Mouse (Mus musculus): ENCODE measurements around the gene Wdr95. TPM values are rescaled to one million over a fixed set of nuclear protein-coding genes. Genes with fewer than 3 reads are reported as not detected.

Gene Wdr95
- polyA plus RNA-seq, 1 experiment from 2014 or later = 0.36 TPM

GRCm38 (mm10) chr5:149582642-149583262 is 54.3 kb downstream of the Wdr95 start:
- no peak for DNase-seq (ENCODE audit: low spot score)
- no peak for ATAC-seq
- TF ChIP-seq EP300 (IDR thresholded peaks at IDR 0.05) (0 out of 2 replicates have a peak, but pooled peaks have one; percentile 22), CTCF (IDR thresholded peaks at IDR 0.05) (no peak)
- Histone ChIP-seq H3K4me3 (ENCODE audit: low read depth, low read length) (no peak overlapping the region), H3K27ac (ENCODE audit: low read length) (no peak overlapping the region), H3K4me2 (replicated peaks; ENCODE audit: low read depth, low read length) (no peak overlapping the region), H3K4me1 (ENCODE audit: insufficient read depth, low read depth, low read length) (0 out of 2 replicates have a peak, but pooled peaks cover 3% of the 10 kb centered on the region), H3K9ac (replicated peaks; ENCODE audit: low read depth) (no peak overlapping the region), H3K9me3 (ENCODE audit: low read length) (no peaks in the 10 kb centered on the region), H3K36me3 (ENCODE audit: insufficient read depth, low read length) (no peaks in the 10 kb centered on the region), H3K27me3 (replicated peaks; ENCODE audit: insufficient read depth, low read length) (no peaks in the 10 kb centered on the region)
- 51% methylated on average over 5 of the region's 5 CpGs for WGBS

GRCm38 (mm10) chr5:149583507-149583906 is 55.0 kb downstream of the Wdr95 start:
- TF ChIP-seq EP300 (IDR thresholded peaks at IDR 0.05) = no peak
- TF ChIP-seq CTCF (IDR thresholded peaks at IDR 0.05) = no peak
- Histone ChIP-seq H3K27ac (ENCODE audit: low read length) (no peak overlapping the region), H3K4me3 (ENCODE audit: low read depth, low read length) (no peak overlapping the region), H3K4me2 (replicated peaks; ENCODE audit: low read depth, low read length) (no peak overlapping the region), H3K4me1 (ENCODE audit: insufficient read depth, low read depth, low read length) (0 out of 2 replicates have a peak, but pooled peaks cover 3% of the 10 kb centered on the region), H3K9me3 (ENCODE audit: low read length) (no peaks in the 10 kb centered on the region), H3K36me3 (ENCODE audit: insufficient read depth, low read length) (no peaks in the 10 kb centered on the region), H3K9ac (replicated peaks; ENCODE audit: low read depth) (no peak overlapping the region), H3K27me3 (replicated peaks; ENCODE audit: insufficient read depth, low read length) (no peaks in the 10 kb centered on the region)
- DNase-seq (ENCODE audit: low spot score) (no peak), ATAC-seq (no peak)
- 27% methylated on average over 8 of the region's 8 CpGs for WGBS

DNA sequence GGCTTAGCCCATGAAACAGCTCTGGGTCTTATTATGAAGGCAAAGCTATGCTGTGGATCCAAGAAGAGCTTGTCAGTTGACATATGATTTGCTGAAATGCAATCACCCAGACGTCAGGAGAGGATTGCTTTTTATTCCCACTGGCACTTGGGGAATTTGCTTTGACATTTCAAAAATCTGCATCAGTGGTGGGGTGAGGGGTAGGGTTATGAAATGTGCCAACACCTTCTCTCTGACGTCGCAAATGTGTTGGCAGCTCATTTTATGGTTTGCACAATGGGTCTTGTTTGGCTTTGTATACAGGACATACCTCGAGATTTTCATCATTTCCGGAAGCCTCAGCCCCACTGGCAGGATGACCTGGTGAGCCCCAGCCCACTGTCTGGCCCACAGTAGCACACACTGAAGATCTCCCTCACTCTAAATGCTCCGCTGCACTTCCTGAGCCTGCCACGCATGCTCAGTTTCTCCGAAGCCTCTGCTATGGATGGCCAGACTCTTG is 55.7 kb downstream of the Wdr95 start:
- Histone ChIP-seq H3K27me3 (replicated peaks; ENCODE audit: insufficient read depth, low read length) (no peaks in the 10 kb centered on the region), H3K9me3 (ENCODE audit: low read length) (no peaks in the 10 kb centered on the region), H3K4me2 (replicated peaks; ENCODE audit: low read depth, low read length) (no peak overlapping the region), H3K36me3 (ENCODE audit: insufficient read depth, low read length) (no peaks in the 10 kb centered on the region), H3K9ac (replicated peaks; ENCODE audit: low read depth) (no peak overlapping the region), H3K27ac (ENCODE audit: low read length) (peak overlapping the region; percentile 52), H3K4me3 (ENCODE audit: low read depth, low read length) (no peak overlapping the region), H3K4me1 (ENCODE audit: insufficient read depth, low read depth, low read length) (0 out of 2 replicates have a peak, but pooled peaks cover 3% of the 10 kb centered on the region)
- TF ChIP-seq EP300 (IDR thresholded peaks at IDR 0.05) (peak; percentile 99), CTCF (IDR thresholded peaks at IDR 0.05) (no peak)
- ATAC-seq (peak; percentile 93), DNase-seq (ENCODE audit: low spot score) (peak; percentile 89)
- 27% methylated on average over 8 of the region's 8 CpGs for WGBS

DNA sequence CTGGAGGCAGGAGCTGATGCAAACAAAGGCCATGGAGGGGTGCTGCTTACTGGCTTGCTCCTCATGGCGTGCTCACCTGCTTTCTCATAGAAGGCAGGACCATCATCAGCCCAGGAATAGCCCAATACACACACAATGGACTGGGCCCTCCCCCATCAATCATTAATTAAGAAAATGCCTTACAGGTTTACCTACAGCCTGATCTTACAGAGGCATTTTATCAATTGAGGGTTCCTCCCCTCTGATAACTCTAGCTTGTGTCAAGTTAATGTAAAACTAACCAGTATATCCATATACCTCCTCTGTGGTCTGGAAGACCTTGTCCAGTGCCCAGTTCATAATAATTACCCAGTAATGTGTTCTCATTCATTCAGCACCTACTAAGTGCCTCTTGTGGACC is 56.8 kb downstream of the Wdr95 start:
- Histone ChIP-seq H3K4me1 (ENCODE audit: insufficient read depth, low read depth, low read length) (0 out of 2 replicates have a peak, but pooled peaks cover 3% of the 10 kb centered on the region), H3K4me2 (replicated peaks; ENCODE audit: low read depth, low read length) (no peak overlapping the region), H3K4me3 (ENCODE audit: low read depth, low read length) (no peak overlapping the region), H3K27me3 (replicated peaks; ENCODE audit: insufficient read depth, low read length) (no peaks in the 10 kb centered on the region), H3K9me3 (ENCODE audit: low read length) (no peaks in the 10 kb centered on the region), H3K36me3 (ENCODE audit: insufficient read depth, low read length) (no peaks in the 10 kb centered on the region), H3K27ac (ENCODE audit: low read length) (no peak overlapping the region), H3K9ac (replicated peaks; ENCODE audit: low read depth) (no peak overlapping the region)
- DNase-seq (ENCODE audit: low spot score) (no peak), ATAC-seq (no peak)
- TF ChIP-seq CTCF (IDR thresholded peaks at IDR 0.05) = no peak
- no peak for TF ChIP-seq EP300 (IDR thresholded peaks at IDR 0.05)
- WGBS = 94% methylated on average over 1 of the region's 1 CpGs

- ATAC-seq (no peak), DNase-seq (ENCODE audit: low spot score) (peak; percentile 53)
- TF ChIP-seq EP300 (IDR thresholded peaks at IDR 0.05) = no peak
- peak; percentile 33 for TF ChIP-seq CTCF (IDR thresholded peaks at IDR 0.05)
- Histone ChIP-seq H3K27ac (ENCODE audit: low read length) (no peak overlapping the region), H3K4me3 (ENCODE audit: low read depth, low read length) (no peak overlapping the region), H3K9me3 (ENCODE audit: low read length) (no peaks in the 10 kb centered on the region), H3K9ac (replicated peaks; ENCODE audit: low read depth) (no peak overlapping the region), H3K4me1 (ENCODE audit: insufficient read depth, low read depth, low read length) (0 out of 2 replicates have a peak, but pooled peaks cover 3% of the 10 kb centered on the region), H3K36me3 (ENCODE audit: insufficient read depth, low read length) (no peaks in the 10 kb centered on the region), H3K4me2 (replicated peaks; ENCODE audit: low read depth, low read length) (no peak overlapping the region), H3K27me3 (replicated peaks; ENCODE audit: insufficient read depth, low read length) (no peaks in the 10 kb centered on the region)
- 66% methylated on average over 10 of the region's 10 CpGs for WGBS
These were observed 57.4 kb downstream of the Wdr95 start for GRCm38 (mm10) chr5:149585910-149586309.

DNA sequence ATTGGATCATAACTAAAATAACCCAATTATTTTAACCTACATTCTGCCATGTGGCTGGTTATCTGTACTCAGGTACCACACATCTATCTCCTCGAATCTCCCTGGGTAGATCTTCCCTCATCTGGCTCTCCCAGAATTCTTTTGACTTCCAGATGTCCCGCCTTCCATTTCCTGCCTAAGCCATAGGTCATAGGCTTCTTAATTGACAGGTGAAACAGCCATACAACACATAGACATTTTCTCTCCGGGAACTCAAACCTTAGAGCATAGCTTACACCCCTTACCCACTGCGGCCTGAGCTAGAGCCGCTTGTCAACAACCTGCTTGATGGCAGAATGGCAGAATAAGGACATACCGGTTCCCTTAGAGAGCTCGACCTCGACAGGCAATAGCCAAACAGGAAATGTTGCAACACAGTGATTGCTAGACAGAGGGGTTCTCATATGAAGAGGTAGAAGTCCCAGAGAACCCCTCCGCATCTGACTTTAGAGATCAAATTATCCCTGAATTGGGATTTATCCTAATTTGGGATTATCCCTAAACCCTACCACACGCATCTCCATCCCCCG is 58.9 kb downstream of the Wdr95 start:
- WGBS = 74% methylated on average over 11 of the region's 11 CpGs
- no peak for TF ChIP-seq CTCF (IDR thresholded peaks at IDR 0.05)
- TF ChIP-seq EP300 (IDR thresholded peaks at IDR 0.05) = no peak
- H3K27ac ChIP-seq (ENCODE audit: low read length) = no peak overlapping the region
- H3K4me3 ChIP-seq (ENCODE audit: low read depth, low read length) = no peak overlapping the region
- DNase-seq (ENCODE audit: low spot score) = no peak
- H3K9ac ChIP-seq (replicated peaks; ENCODE audit: low read depth) = no peak overlapping the region
- ATAC-seq = no peak
- no peaks in the 10 kb centered on the region for H3K27me3 ChIP-seq (replicated peaks; ENCODE audit: insufficient read depth, low read length)
- no peaks in the 10 kb centered on the region for H3K9me3 ChIP-seq (ENCODE audit: low read length)
- H3K4me1 ChIP-seq (ENCODE audit: insufficient read depth, low read depth, low read length) = 0 out of 2 replicates have a peak, but pooled peaks cover 3% of the 10 kb centered on the region
- H3K36me3 ChIP-seq (ENCODE audit: insufficient read depth, low read length) = no peaks in the 10 kb centered on the region
- no peak overlapping the region for H3K4me2 ChIP-seq (replicated peaks; ENCODE audit: low read depth, low read length)
